Mouse (Mus musculus) kidney, embryonic 16.5 days (tissue): ENCODE results near the gene Gpr146. TPM values are rescaled to one million over a fixed set of nuclear protein-coding genes. Genes with fewer than 3 reads are reported as not detected.

Experiments used
- ATAC-seq: fragments of 200-750 bp; cut with Nextera tagmentation; 2 replicates; pipeline ENCODE4 v1.8.0; 2017; ENCODE audit warnings: moderate TSS enrichment; ENCODE audit not compliant: low FRiP score, low TSS enrichment
- H3K27ac ChIP-seq: fragments of 300-500 bp; sonication (generic); 2 replicates; pipeline ENCODE4 v1.5.1; 2014; ENCODE audit warnings: low read length
- H3K27me3 ChIP-seq: fragments of 300-500 bp; sonication (generic); 2 replicates; pipeline ENCODE4 v1.6.1; 2014; ENCODE audit warnings: low read length, control low read depth, mixed read lengths; ENCODE audit not compliant: insufficient read depth
- H3K36me3 ChIP-seq: fragments of 300-500 bp; sonication (generic); 2 replicates; pipeline ENCODE4 v1.6.1; 2014; ENCODE audit warnings: low read length, control low read depth, mixed read lengths; ENCODE audit not compliant: insufficient read depth
- H3K4me1 ChIP-seq: fragments of 300-500 bp; sonication (generic); 2 replicates; pipeline ENCODE4 v1.6.1; 2014; ENCODE audit warnings: low read length, control low read depth, mixed read lengths; ENCODE audit not compliant: insufficient read depth
- H3K4me2 ChIP-seq: fragments of 300-500 bp; sonication (generic); replicated peaks from 2 replicates; pipeline ENCODE4 v1.6.1; 2014; ENCODE audit warnings: low read depth, low read length
- H3K4me3 ChIP-seq: fragments of 300-500 bp; sonication (generic); 2 replicates; pipeline ENCODE4 v1.5.1; 2014; ENCODE audit warnings: mild to moderate bottlenecking, low read length
- H3K9ac ChIP-seq: fragments of 300-500 bp; sonication (generic); replicated peaks from 2 replicates; pipeline ENCODE4 v1.6.1; 2014; ENCODE audit warnings: low read length
- H3K9me3 ChIP-seq: fragments of 300-500 bp; sonication (generic); 2 replicates; pipeline ENCODE4 v1.6.1; 2016; ENCODE audit warnings: low read length, control low read depth
- WGBS: fragments of 180-500 bp; shearing (Covaris S2); extraction: QIAGEN DNeasy Blood & Tissue Kit; methylation state at CpG from one replicate; pipeline ENCODE4 v1.1.7; 2014; 5-methylcytosine and 5-hydroxymethylcytosine counted together
- polyA plus RNA-seq: library from polyadenylated mRNA; unstranded; fragments of >200 nt; fragmentation: Nextera tagmentation; extraction: Ambion mirVana; gene quantifications from 2 replicates; pipeline ENCODE4 v1.2.1, GENCODE M21; 2015

Gene Gpr146
- polyA plus RNA-seq, 1 experiment from 2014 or later = 6.7 TPM

DNA sequence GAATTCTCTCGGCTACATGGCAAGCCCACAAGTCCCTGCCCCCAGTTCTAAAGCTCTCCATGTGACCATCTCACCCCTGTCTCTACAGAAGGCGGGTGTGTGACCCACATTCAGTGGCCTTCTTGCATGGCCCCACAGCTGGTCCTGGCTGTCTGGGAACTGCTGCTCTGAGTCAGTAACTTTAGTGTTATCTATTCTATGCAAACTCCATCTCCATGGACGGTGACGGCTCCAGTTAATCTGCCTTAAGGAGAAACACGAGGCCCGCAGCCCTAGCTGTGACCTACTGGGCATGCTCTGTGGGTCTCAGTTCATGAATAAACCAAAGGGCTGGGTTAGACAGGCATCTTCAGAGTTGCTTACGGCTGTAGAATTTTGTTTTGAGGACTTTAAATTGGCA, 16.9 kb downstream of the Gpr146 start:
- no peak for ATAC-seq
- no peak overlapping the region for H3K4me3 ChIP-seq
- H3K36me3 ChIP-seq = peaks cover 9% of the 10 kb centered on the region
- H3K4me2 ChIP-seq = no peak overlapping the region
- no peak overlapping the region for H3K9ac ChIP-seq
- WGBS = 67% methylated on average over 7 of the region's 7 CpGs
- peaks cover 23% of the 10 kb centered on the region for H3K4me1 ChIP-seq
- no peaks in the 10 kb centered on the region for H3K27me3 ChIP-seq
- H3K9me3 ChIP-seq = no peaks in the 10 kb centered on the region
- no peak overlapping the region for H3K27ac ChIP-seq

GRCm38 (mm10) chr5:139395528-139395927, 18.0 kb downstream of the Gpr146 start:
- Histone ChIP-seq H3K36me3 (peaks cover 9% of the 10 kb centered on the region), H3K4me2 (no peak overlapping the region), H3K4me3 (no peak overlapping the region), H3K27me3 (no peaks in the 10 kb centered on the region), H3K9ac (no peak overlapping the region), H3K9me3 (no peaks in the 10 kb centered on the region), H3K4me1 (peaks cover 15% of the 10 kb centered on the region), H3K27ac (no peak overlapping the region)
- no peak for ATAC-seq
- 89% methylated on average over 4 of the region's 4 CpGs for WGBS

GRCm38 (mm10) chr5:139397359-139397916, 19.9 kb downstream of the Gpr146 start:
- Histone ChIP-seq H3K27ac (no peak overlapping the region), H3K4me2 (no peak overlapping the region), H3K27me3 (no peaks in the 10 kb centered on the region), H3K4me3 (no peak overlapping the region), H3K9me3 (no peaks in the 10 kb centered on the region), H3K4me1 (0 out of 2 replicates have a peak, but pooled peaks cover 3% of the 10 kb centered on the region), H3K9ac (no peak overlapping the region), H3K36me3 (peaks cover 8% of the 10 kb centered on the region)
- WGBS = 81% methylated on average over 4 of the region's 4 CpGs
- no peak for ATAC-seq

GRCm38 (mm10) chr5:139397959-139398753, 20.7 kb downstream of the Gpr146 start:
- Histone ChIP-seq H3K4me3 (no peak overlapping the region), H3K9me3 (no peaks in the 10 kb centered on the region), H3K4me2 (no peak overlapping the region), H3K27ac (no peak overlapping the region), H3K27me3 (no peaks in the 10 kb centered on the region), H3K4me1 (0 out of 2 replicates have a peak, but pooled peaks cover 3% of the 10 kb centered on the region), H3K9ac (no peak overlapping the region), H3K36me3 (peaks cover under 1% of the 10 kb centered on the region; the same call in 1 of the 2 replicates)
- peak; percentile 52 for ATAC-seq
- 37% methylated on average over 5 of the region's 5 CpGs for WGBS

DNA sequence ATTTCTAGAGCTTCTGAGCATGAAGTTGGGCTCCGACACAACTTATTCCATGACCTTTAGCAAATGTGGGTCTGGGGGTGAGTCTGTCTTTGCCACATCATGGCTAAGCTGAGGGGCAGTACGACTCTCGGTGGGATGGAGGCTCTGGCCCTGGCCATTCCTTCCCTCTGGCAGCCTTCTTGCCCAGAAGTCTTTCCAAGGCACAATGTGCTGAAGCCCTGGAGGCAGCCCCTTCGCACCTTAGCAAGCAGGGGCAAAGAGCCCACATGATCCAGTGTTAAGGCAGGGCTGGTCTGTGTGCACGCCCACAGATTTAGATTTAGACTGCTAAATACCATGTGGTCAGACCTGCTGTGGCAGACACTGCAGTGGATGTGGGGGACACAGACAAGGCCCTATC, 21.3 kb downstream of the Gpr146 start:
- Histone ChIP-seq H3K27me3 (no peaks in the 10 kb centered on the region), H3K9ac (no peak overlapping the region), H3K36me3 (no peaks in the 10 kb centered on the region), H3K4me3 (no peak overlapping the region), H3K27ac (no peak overlapping the region), H3K9me3 (no peaks in the 10 kb centered on the region), H3K4me1 (0 out of 2 replicates have a peak, but pooled peaks cover 3% of the 10 kb centered on the region), H3K4me2 (no peak overlapping the region)
- no peak for ATAC-seq
- WGBS = 74% methylated on average over 5 of the region's 5 CpGs

DNA sequence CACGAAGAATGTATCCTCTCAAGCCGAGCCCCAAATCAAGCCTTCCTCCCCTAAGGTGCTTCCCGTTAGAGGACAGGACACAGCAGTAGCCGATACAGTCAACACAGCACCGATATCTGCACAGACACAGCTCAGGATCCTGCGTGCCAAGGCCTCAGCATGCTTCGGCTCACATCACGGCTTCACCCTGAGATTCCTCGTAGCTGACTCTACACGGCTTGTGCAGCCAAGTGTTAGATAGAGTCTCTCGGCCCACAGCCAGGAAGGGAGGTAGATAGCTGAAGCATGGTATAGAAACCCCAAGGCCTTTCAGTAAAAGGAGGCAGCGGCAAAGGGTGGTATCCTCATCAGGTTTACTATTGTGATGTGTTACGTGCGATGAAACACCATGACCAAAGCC, 22.5 kb downstream of the Gpr146 start:
- no peak for ATAC-seq
- Histone ChIP-seq H3K9ac (no peak overlapping the region), H3K9me3 (no peaks in the 10 kb centered on the region), H3K4me2 (no peak overlapping the region), H3K4me3 (no peak overlapping the region), H3K36me3 (no peaks in the 10 kb centered on the region), H3K27ac (no peak overlapping the region), H3K4me1 (0 out of 2 replicates have a peak, but pooled peaks cover 3% of the 10 kb centered on the region), H3K27me3 (no peaks in the 10 kb centered on the region)
- WGBS = 74% methylated on average over 14 of the region's 14 CpGs

DNA sequence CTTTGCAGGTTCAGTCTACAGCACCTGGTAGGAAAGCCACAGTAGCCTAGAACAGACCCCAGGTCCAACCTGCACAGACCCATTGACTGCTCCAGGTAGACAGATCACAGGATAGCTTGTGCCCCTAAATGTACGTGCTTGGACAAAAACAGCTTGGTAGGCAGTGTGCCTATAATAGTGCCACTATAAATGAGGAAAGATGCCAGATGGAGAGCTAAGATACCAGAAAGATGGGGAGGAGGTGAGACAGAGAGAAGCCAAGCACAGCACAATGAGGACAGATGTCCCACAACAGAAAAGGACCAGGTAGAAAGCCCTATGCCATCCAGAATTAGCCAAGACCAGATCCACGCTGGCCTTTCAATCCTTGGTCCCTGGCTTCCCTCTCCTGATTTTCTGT, 24.6 kb downstream of the Gpr146 start:
- WGBS = 91% methylated on average over 2 of the region's 2 CpGs
- Histone ChIP-seq H3K9me3 (no peaks in the 10 kb centered on the region), H3K4me1 (peaks cover 12% of the 10 kb centered on the region; the same call in 1 of the 2 replicates), H3K27ac (no peak overlapping the region), H3K27me3 (no peaks in the 10 kb centered on the region), H3K4me3 (no peak overlapping the region), H3K4me2 (no peak overlapping the region), H3K9ac (no peak overlapping the region), H3K36me3 (no peaks in the 10 kb centered on the region)
- ATAC-seq = no peak

- WGBS = 82% methylated on average over 8 of the region's 8 CpGs
- no peak overlapping the region for H3K27ac ChIP-seq
- H3K9ac ChIP-seq = no peak overlapping the region
- H3K36me3 ChIP-seq = no peaks in the 10 kb centered on the region
- peaks cover 28% of the 10 kb centered on the region for H3K4me1 ChIP-seq
- no peak for ATAC-seq
- no peaks in the 10 kb centered on the region for H3K27me3 ChIP-seq
- no peak overlapping the region for H3K4me2 ChIP-seq
- no peak overlapping the region for H3K4me3 ChIP-seq
- no peaks in the 10 kb centered on the region for H3K9me3 ChIP-seq
Measured at GRCm38 (mm10) chr5:139403692-139404260, 26.3 kb downstream of the Gpr146 start.

- H3K4me3 ChIP-seq = no peak within 1 kb of the TSS
- ATAC-seq = no peak
- H3K4me2 ChIP-seq = no peak within 1 kb of the TSS
- H3K36me3 ChIP-seq = no peaks in the 10 kb centered on the region
- WGBS = 80% methylated on average over 6 of the region's 6 CpGs
- H3K9ac ChIP-seq = no peak within 1 kb of the TSS
- H3K9me3 ChIP-seq = no peaks in the 10 kb centered on the region
- 0 out of 2 replicates have a peak within 1 kb of the TSS, but pooled peaks have one; percentile 16 for H3K27ac ChIP-seq
- H3K4me1 ChIP-seq = peaks cover 32% of the 10 kb centered on the region
- H3K27me3 ChIP-seq = no peaks in the 10 kb centered on the region
Measured at GRCm38 (mm10) chr5:139404801-139405401, 27.4 kb downstream of the Gpr146 start, which contains the start of gene C130050O18Rik. TSS of gene C130050O18Rik (plus strand) at chr5:139405280.
